Mouse (Mus musculus): ENCODE measurements around the gene Tcf7l2. TPM values are rescaled to one million over a fixed set of nuclear protein-coding genes. Genes with fewer than 3 reads are reported as not detected.

Gene Tcf7l2
- total RNA-seq, 2 experiments from 2014 or later: 42.6 to 42.7 TPM

DNA sequence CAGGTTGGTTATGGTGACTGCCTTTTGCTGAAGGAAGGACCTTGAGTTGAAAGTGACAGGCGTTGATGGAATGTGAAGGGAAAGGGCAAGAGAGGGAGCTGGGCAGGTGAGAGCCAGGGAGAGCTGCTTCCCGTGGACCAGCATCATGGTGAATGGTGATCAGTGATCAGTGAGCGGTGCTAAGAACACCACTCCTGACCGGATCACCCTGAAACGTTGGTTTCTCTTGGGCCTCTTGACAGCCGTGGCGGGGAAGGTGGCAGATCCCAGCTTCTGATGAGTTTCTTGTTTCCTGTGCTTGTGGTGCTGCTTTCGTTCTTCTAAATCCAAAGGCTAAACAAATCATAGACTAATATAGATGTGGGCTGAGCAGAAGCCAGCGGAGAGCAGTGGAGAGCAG is 13.8 kb downstream of the Tcf7l2 start:
- no peak for DNase-seq (ENCODE audit: low spot score in 2 of 2)

DNA sequence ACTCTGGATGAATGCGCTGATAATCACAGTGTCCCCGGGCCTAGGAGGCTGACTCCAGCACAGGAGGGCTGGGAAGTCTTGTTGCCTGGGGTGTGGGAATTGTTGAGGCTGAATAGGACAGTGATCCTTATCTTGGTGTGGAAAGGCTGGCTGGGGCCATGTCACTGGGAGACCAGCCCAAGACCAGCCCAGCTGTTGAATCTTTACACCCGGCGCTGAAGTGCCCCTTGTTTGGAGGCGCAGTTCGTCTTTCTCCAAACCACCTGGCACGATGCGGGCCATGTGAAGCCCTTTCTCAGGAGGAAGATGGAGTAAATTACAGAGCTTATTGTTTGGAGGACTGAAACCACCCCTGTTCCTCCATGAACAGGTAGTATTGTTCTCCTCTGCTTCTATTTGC is 15.1 kb downstream of the Tcf7l2 start:
- no peak for DNase-seq (ENCODE audit: low spot score in 2 of 2)

DNA sequence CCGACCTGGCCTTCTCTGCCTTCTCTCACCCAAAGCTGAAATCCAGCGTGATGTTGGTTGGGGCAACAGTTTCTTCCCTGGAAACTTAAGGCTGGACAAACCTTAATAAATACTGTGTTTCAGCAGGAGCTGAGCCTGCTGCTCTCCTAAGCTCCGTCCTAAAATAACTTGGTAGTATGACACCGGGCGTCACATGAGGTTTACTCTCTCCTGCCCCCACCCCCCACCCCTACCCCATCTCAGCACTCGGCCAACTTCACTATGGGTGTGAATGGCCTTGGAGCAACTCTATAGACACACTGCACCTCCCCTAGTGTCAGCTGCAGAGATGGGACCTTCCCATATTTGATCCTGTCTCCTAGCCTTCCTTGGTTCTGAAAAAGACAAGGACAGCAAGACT is 15.8 kb downstream of the Tcf7l2 start:
- DNase-seq (ENCODE audit: low spot score in 2 of 2): no peak

DNA sequence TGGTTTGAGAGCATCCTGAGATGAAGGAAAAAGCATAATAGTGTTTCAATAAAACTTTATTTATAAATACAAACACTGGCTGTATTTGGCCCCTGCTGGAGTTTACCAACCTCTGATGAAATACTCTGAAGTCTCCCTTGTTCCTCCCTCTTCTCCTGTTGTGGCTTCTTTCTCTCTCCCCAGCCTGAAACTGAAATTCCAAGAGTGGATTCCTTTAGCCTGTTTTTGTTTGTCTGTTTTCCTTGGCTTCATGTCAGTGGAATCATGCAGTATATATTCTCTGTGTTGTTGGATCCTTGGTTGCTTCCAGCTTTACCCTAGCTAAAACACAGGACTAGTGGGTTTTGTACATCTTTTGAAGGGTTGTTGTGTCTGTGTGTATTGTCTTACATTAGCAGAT is 16.5 kb downstream of the Tcf7l2 start:
- DNase-seq (ENCODE audit: low spot score in 2 of 2): no peak

DNA sequence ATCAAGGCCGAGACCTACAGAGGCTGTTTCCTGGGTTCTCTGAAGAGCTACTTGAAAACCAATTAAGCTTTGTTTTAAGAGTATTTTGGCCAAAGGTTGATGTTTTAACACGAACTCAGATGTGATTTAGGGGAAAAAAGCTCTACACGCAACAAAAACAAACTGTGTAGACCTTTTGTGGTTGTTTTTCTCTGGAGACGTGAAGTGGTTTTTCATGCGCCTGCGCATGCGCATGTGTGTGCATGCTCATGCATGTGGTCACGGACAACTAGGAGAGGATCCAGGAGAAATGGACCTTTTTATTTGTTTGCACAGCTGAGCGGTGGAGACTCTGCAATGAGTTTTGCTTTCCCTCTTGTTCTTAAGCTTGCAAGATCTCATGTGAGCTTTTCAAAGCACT is 17.4 kb downstream of the Tcf7l2 start:
- DNase-seq (ENCODE audit: low spot score in 2 of 2): no peak

DNA sequence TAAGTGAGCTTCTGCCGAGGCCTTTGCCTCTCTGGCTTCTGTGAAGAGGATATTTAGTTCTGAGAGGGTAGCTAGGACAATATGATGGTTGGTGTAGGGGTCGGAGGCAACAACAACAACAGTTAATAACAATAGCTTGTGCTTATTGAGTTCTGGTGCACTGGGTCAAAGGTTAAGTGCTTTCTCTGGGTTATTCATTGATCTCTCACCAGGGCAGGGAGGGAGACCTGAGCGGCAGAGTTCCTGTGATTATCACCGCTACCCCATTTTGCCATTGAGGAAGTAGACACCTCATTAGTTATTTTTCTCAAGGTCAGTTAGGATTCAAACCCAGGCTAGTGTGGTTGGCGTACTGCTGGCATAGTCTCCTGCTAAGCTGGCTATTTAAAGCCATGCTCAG is 19.5 kb downstream of the Tcf7l2 start:
- no peak for DNase-seq (ENCODE audit: low spot score in 2 of 2)

DNA sequence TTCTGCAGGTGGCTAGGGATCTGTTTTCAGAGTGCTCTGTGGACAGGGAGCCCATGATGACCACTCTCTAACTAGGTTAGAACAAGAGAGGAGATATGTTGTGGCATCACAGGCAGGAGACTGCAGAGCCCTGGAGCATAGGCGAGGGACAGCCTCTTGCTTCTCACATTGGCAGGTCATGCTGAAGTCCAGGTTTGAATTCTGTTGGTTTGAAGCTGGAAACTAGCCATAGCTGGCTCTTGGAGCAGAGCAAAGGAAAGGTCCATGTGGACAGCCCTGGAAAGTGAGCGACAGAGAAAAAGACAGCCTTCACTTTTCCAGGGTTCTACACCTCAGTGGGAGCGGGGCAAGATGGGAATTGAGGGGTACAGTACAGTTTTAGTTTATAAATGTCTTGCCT is 20.6 kb downstream of the Tcf7l2 start:
- no peak for DNase-seq (ENCODE audit: low spot score in 2 of 2)

DNA sequence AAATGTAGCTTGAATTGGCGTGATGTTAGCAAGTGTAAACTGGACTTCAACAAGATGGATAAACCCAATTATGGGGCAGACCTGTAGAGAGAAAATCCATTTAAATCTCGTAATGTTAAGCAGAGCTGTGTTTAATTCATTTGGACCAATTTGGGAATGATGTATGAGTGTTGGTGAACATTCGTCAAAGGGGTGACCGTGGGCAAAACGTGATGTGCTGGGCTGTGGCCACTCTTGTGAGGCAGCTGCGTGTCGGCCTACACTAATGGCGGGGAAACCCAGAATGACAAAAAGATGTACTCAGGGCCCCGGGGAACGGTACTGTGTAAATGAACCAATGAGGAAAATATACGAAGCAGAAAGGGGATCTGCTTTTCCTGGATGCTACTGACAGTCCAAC is 24.2 kb downstream of the Tcf7l2 start:
- no peak for DNase-seq (ENCODE audit: low spot score in 2 of 2)

DNA sequence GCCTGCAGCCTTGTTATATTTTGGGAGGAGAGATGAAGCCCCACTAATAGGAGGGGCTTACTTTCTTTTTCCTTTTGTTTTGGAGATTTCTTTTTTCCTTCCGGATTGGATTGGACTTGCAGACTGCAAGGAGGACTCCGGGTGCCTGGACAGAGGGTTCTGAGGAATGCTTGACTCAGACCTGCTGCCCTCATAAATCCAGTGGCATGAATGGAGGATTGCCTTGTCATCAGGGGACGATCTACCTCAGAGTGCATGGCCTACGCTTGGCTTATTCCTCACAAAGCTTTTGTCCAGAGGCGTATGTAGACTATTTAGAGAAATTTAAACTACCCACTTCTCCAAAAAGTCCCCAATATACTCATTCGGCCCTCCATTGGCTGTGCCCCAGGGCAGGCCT is 25.5 kb downstream of the Tcf7l2 start:
- no peak for DNase-seq (ENCODE audit: low spot score in 2 of 2)

DNA sequence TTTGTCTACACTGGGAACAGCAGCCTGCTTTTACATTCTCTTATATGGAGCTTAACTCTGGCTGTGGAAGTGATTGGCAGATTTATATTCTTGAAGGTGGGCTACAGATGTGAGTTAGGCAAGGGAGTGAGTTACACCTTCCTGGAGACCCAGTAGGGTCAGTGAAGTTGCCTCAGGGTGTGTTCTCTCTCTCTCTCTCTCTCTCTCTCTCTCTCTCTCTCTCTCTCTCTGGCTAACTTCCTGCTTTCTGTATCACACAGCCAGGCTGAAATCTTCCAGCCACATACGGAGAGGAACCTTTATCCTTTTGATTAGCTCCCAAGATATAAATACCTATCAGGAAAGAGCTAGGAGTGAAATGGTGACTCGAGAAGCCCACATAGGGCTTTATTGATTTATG is 26.0 kb downstream of the Tcf7l2 start:
- DNase-seq (ENCODE audit: low spot score in 2 of 2): no peak

DNA sequence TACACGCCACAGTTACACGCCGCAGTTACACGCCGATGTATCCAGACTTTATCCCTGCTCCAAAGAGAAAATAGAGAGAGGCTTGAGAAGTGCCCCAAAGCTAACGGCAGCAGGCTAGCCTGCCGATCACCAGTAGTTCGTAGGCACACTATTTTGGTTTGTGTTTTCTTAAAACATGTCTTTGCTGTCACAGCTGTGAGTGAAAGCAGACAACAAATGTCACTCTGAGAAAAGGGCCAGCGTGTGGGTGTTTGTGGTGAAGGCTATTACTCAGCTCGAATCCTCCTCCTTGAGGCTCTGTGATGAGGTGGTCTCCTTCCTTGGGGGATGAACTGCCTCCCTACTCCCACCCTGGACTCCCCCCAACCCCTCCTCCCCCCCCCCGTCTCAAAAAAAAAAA is 26.6 kb downstream of the Tcf7l2 start:
- DNase-seq (ENCODE audit: low spot score in 2 of 2): no peak

DNA sequence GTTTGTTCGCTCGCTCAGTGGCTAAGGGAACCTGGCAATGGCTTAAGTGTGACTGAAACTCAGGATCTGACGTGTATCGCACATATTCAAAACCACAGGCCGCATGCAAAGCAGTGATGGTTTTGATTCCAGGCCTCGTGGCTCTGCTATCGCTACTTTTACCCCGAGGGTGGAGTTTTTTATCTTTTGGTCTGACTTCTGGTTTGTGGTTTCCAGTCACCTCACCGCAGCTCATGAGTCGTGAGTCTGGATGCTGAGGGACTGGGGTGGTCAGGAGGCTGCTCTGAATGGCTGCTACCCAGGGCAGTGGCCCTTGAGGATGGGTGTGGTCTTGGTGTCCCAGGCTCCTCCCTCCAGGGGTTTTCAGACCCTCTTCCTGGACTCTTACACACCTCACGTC is 27.3 kb downstream of the Tcf7l2 start:
- DNase-seq (ENCODE audit: low spot score in 2 of 2): no peak

DNA sequence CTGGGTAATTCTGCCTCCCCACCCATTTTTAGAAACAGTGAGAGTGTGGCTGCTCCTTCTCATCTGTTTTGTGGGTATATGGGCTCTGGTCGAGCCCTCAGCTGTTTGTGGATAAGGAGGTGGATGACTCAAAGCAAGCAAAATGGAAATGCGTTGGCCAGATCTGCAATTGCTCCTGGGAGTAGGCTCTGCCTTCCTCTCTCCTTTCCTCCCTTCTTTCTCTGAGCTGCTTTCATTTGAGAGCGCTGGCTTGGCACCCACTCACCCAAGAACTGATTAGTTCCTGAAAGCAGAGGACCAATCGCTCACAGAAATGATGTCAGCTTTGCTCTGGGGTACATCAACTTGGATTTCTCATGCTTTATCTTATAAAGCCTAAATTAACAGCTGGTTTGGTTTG is 32.7 kb downstream of the Tcf7l2 start:
- no peak for DNase-seq (ENCODE audit: low spot score in 2 of 2)

DNA sequence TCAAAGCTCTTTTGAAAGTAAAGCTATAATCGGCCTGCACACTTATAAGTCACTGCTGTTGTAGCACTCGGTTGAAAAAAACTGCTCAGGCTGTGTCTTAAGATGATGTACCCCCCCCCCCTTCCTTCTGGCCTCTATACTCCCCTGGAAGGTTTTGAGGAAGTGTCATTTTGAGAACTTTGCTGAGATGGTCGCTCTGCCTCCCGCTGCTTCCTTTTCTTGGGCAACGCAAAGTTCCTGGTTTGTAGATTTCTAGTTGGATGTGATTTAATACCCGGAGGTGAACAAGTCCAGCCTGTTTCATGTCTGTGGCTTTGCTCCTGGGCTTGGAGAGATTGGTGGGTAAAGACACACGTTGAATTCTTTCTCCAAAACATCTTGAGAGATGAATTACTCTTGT is 33.2 kb downstream of the Tcf7l2 start:
- DNase-seq (ENCODE audit: low spot score in 2 of 2): no peak

DNA sequence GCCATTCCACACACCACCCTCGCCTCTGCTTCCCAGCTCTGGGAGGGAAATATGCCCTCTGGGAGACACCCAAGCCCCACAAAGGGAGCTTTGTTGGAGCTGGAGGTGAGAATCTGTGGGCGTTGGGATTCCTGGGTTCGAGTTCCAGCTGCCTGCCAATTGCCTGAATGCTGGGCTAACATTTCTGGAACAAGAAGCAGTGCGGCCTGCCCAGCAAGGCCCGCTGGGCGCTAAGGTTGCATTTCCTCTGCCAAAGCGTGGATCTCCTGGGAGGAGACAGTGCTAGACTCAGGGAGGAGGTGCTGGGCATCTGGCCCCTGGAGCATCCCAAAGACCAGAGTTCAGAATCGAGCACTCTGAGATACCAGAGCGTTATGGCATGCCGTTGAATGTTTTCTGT is 38.3 kb downstream of the Tcf7l2 start:
- no peak for DNase-seq (ENCODE audit: low spot score in 2 of 2)

DNA sequence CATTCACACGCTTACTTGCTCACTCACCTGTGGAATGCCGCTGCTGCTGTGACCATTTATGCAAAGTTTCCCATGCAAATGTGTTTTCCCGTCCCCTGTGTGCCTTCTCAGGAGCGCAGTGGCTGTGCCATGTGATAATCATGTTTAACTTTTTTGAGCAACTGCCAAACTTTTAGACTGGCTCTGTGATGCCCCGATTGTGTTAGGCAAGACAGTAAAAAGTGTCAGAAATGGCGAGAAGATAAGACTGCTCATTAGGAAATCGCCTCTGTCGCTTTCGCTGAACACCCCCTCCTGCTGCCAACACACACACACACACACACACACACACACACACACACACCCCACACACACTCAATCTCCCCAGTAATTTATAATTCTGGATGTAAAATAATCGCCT is 39.5 kb downstream of the Tcf7l2 start:
- DNase-seq (ENCODE audit: low spot score in 2 of 2): no peak

DNA sequence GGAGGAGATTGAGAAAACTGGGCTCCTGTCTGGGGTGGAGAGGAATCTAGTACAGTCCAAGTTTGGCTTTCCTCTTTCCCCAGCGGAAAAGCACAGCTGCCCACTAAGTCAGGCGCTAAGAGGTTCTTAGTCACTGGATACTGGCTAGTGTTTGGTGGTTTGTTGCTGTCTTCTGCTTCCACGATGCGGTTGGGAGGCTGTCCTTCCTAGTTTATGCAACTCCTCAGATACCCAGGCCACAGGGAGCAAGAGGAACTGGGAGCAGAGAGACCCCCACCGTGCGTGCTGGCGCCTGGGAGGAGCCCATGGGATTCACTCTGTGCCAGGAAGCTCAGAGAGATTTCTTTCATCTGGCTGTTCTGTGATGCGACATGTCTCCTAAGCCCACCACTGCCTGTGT is 40.1 kb downstream of the Tcf7l2 start:
- no peak for DNase-seq (ENCODE audit: low spot score in 2 of 2)

DNA sequence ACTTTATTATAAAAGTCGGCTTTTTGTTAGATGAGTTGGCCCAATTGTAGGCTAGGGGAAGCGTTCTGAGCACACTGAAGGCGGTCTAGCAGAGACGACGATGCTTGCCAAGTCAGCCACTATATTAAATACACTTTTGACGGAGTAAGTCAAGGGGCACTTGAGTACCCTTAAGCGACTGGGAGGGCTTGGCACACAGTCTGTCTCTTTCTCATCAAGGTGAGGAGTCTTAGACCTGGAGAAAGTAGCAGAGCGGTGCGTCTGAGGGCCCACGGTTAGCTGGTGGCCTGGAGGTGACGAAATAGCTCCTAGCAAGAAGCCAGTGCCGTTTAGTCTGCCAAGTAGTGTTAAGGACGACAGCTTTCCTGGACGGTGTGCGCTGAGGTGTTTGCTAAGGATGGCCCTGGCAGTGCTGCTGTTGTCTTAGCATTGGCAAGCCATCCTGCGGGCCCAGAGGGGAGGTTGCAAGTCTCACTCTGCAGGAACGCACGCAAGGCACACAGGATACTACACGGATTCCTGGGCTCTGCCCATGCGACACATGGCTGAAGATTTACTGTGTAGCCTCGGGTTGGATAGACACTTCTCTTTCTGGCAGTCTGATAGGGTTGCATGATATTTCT is 43.3 kb downstream of the Tcf7l2 start:
- no peak for DNase-seq (ENCODE audit: low spot score in 2 of 2)

DNA sequence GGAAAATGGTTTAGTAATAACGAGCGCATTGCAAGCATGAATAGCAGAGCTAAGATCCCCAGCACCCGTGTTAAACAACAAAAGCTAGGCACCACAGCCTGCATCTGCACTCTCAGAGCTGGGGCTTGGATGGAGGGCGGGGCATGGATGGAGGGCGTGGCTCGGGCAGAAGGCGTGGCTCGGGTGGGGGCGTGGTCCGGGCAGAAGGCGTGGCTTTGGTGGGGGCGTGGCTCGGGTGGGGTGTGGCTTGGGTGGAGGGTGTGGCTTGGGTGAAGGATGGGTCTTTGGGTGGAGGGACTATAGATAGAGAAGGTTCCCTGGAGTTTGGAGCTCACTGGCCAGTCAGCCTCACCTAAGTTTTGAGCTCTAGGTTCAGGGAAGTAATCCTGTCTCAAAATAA is 45.8 kb downstream of the Tcf7l2 start:
- DNase-seq (ENCODE audit: low spot score in 2 of 2): no peak

DNA sequence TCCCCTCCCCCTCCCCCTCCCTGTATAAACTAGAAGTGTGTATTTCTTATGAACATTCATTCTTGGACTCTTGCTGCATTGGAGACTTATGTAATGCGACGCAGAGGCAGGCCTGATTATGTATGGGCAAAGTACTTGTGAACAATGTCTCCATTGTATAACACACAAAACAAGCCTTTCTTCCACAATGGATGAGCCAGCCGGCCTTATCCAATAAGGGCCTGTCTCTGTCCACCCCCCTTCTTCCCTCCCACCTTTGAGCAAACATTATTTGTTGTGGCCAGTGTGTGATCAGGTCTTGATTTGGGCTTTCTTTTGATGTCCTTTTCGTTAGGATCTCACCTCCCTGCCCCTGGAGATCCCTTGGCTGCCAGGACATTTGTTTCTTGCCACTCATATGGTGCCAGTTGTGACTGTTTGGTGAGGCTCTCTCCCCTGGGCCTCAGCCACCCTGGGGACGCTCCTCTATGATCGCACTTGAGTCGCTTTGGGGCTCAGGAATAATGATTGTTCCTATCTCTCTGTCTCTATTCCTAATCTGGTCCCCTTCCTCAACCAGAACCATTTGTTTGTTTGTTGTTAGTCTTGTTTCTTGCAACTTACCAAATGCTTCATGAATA is 46.8 kb downstream of the Tcf7l2 start:
- DNase-seq (ENCODE audit: low spot score in 2 of 2): no peak

DNA sequence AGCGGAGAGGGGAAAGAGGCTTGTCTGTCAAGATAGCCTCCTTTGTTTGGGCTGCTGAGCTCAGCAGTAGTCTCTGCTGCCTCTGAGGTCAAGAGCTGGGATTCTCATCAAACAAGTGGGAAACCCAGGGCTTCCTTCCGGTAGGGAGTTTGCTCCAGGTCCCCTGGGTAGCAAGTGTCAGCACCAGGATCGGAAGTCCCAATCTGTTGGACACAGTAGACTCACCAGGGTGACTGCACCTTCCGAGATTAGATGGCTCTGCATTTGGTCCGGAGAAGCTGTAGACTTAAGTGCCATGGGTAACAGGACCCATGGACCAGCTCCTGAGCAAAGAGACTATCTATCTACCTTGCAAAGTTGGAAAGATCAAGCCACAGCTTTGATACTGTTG is 47.3 kb downstream of the Tcf7l2 start:
- DNase-seq (ENCODE audit: low spot score in 2 of 2): no peak

DNA sequence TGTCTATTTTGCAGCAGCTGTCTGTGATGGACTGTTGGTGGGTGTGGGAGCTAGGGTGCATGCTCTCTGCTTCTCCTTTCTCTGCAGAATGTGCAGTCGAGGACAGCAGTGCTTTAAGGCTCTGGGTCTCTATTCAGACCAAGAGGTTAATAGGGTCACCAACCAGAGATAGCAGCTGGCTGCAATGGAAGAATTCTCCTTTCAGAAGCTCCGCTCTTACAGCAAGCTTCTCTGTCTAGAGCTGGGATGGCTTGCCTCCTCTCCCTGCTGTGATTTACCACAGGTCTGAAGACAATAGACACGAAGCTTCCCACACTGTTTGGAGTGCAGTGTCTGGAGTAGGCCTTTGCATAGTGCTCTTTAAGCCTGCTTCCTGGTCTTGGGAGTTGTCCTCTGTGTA is 48.2 kb downstream of the Tcf7l2 start:
- DNase-seq (ENCODE audit: low spot score in 2 of 2): no peak

DNA sequence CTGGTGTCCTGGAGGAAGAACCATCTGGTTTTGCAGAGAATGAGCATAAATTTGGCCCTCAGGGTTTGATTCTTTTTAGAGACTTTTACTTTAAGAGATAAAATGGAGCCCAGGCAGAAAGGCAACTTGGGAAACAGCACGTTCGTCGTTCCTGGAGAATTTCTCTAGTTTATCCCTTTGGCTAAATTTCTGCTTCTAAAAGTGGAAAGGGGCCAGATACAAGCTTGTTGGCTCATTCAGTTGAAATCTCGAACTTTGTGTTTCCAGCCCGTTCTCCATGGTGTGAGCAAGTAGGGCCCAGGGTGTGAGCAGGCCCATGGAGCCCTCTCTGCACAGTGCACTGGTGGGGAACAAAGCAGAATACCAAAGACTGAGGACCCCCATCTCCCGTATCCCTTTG is 49.7 kb downstream of the Tcf7l2 start:
- DNase-seq (ENCODE audit: low spot score in 2 of 2): no peak

DNA sequence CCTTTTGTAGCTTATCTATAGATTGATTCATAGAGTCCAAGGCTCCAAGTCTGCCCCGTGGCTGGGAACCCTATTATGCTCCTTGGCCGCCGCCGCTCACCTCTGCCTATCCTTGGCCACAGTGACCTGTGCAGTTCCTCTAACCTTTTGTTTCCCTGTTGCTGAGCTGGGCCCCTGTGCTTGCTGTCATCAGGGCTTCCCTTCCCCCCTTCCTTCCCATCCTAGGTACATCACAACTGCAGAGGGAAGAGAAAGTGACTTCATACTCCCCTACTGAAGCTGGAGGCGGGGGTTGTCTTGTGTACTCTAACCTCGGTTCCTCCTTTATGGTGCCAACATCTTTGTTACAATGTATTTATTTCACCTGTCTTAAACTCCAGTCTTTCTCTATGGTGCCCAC is 50.3 kb downstream of the Tcf7l2 start:
- DNase-seq (ENCODE audit: low spot score in 2 of 2): no peak
